Mouse (Mus musculus): ENCODE results near the gene Olfr418.

- TF ChIP-seq CTCF (conservative IDR thresholded peaks at IDR 0.05; ENCODE audit: low read length) = no peak
- TF ChIP-seq POU5F1 (IDR thresholded peaks at IDR 0.05; ENCODE audit: borderline replicate concordance, low read length) = no peak
These were observed 56.4 kb downstream of the Olfr418 start for GRCm38 (mm10) chr1:173322249-173322627.
